Mouse (Mus musculus) heart, postnatal 25 days (tissue): ENCODE measurements around the gene Cmtr1. TPM values are rescaled to one million over a fixed set of nuclear protein-coding genes. Genes with fewer than 3 reads are reported as not detected.
A peak's percentile ranks its signal among the peaks of the same experiment; 100 is the strongest.
"Not testable (repeated sequence)": the region's sequence is repeated elsewhere in the genome, so short reads cannot be mapped to it uniquely, and the experiment has no call there.

Experiments
- DNase-seq: peaks from one replicate; pipeline ENCODE4 v3.0.0; 2022; ENCODE audit warnings: low spot score
- intact Hi-C: fragments of 180-260 bp; cut with DNase I; formaldehyde crosslinking; loops from one replicate; pipeline ENCODE4 v1.15.1; 2025
- total RNA-seq, 2 experiments: library from RNA; stranded (reverse); gene quantifications; 2 replicates each; pipeline ENCODE4 v1.2.3; 2021

Cmtr1 gene
- total RNA-seq, 2 experiments from 2014 or later = 51.5 to 59.5 TPM

DNA sequence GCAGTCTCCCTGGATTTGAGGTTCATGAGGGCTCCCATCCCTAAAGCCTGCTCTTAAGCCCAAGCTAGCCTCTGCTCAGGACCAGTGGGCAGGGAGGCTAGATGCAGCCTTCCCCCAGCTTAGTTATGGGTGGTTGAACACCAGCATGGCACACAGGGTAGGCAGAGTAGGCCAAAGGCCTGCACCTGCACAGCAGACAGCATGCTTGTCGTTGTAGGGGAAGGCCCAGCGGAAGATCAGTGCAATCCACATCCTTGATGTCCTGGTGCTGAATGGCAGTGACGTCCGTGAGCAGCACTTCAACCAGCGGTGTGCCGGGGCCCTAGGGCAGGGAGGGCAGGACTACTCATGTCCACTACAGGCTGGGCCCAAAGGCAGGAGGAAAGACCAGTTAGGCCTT is 38.0 kb downstream of the Cmtr1 start:
- intact Hi-C loops = no loop called here
- DNase-seq = no peak

DNA sequence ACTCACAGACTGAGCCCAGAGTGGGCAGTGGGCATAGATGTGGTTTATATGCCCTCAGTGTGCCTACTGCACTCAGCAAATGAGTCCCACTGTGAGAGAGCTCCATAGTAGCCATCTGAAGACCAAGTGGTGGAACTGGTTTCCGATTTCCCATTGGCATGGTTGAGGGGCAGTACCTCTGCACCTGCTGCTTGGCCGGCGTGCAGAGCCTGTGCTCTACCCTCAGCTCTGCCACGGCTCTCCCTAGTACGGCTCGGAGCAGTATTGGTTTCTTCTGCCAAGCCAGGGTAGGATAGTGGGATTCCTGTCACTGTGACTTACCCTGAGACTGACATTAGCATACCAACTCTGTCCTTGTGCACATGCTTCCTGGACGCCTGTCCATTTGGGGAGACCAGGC is 40.2 kb downstream of the Cmtr1 start:
- intact Hi-C loops = no loop called here
- DNase-seq = no peak

- intact Hi-C loops = no loop called here
- no peak for DNase-seq
Measured at GRCm38 (mm10) chr17:29702938-29703710, 42.7 kb downstream of the Cmtr1 start.

DNA sequence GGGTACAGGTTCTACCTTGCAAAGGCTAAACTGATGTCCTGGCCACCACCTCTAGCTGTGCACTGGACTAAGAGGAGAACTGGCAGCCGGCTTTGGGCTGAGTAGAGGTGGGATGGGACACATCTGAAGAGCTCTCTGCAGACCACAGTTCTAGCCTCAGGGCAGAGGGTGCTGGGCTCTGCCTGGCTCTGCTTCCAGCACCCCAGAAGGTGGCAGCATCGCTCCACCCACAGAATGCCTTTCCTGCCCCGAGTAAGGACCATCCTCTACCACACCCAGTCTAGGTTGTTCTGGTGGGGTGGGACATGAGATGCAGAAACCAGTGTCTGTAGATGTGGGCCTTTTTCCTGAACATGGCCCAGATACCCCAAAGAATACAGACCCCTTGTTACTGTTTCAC is 44.4 kb downstream of the Cmtr1 start:
- no peak for DNase-seq
- intact Hi-C loops = loop anchor here (2.0 to 5.0 kb wide), 2 partner anchors 73 to 178 kb away; no protein-coding TSS in a partner anchor

- no peak for DNase-seq
- intact Hi-C loops = loop anchor here (2.0 to 5.0 kb wide), 2 partner anchors 71 to 177 kb away; no protein-coding TSS in a partner anchor
Measured at GRCm38 (mm10) chr17:29705881-29706280, 45.5 kb downstream of the Cmtr1 start.

DNA sequence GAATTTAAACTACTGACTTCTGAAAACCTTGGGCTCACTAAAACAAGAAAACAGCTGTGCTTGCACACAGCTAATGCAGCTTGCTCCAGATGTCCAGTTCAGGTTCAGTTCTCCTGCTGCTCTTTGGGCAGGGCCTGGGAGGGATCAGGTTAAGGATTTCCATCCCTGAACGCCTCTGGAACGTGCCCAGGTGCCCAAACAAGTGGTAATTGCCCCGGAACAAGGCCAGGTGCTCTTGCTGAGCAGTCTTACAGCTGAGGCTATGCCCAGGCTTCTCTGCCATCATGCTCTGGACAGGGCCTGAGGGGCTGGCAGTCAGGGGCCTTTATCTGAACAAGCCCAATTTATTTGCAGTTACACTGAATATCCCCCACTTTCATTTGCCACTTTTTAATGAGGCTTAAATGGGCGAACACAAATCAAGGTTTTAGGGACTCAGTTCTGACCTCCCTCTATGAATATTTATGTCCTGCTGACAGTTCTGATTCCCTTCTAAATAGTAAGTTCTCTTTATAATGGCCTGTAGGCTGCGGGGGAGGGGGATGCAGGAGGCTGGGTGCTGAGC is 46.7 kb downstream of the Cmtr1 start:
- intact Hi-C loops = loop anchor here (5.0 kb wide), 1 partner anchor 70 kb away; no protein-coding TSS in a partner anchor

GRCm38 (mm10) chr17:29708783-29709182 is 48.4 kb downstream of the Cmtr1 start:
- no peak for DNase-seq
- intact Hi-C loops = loop anchor here (5.0 kb wide), 1 partner anchor 69 kb away; no protein-coding TSS in a partner anchor

More for the DNA sequence above, 46.7 kb downstream of the Cmtr1 start:
- DNase-seq = no peak

DNA sequence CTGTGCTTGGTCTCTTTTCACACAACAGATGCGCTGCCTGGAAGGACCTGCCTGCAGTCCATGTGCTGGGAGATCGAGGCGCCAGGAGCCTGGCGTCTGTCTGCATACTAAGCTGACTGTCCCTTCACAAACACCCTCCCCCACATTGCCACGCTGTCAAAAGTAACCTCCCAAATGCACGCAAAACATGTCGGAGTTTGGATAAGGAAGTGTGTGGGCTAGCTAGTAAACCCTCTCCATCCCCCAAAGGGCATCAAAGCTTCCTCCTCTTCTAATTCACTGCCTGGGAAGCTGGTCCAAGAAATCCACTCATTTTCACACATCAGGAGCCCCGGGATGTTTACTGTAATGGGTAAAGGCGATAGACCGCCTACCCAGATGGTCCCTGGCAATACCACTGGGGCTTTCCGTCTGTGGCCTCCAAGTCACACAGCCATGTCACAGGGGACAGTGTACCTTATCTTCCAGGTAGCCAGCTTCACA is 50.2 kb downstream of the Cmtr1 start:
- DNase-seq = no peak
- intact Hi-C loops = no loop called here

GRCm38 (mm10) chr17:29711076-29711744 is 50.8 kb downstream of the Cmtr1 start:
- intact Hi-C loops = no loop called here
- DNase-seq = no peak

- DNase-seq = no peak
- intact Hi-C loops = no loop called here
Measured at GRCm38 (mm10) chr17:29711745-29712431, 51.5 kb downstream of the Cmtr1 start.

DNA sequence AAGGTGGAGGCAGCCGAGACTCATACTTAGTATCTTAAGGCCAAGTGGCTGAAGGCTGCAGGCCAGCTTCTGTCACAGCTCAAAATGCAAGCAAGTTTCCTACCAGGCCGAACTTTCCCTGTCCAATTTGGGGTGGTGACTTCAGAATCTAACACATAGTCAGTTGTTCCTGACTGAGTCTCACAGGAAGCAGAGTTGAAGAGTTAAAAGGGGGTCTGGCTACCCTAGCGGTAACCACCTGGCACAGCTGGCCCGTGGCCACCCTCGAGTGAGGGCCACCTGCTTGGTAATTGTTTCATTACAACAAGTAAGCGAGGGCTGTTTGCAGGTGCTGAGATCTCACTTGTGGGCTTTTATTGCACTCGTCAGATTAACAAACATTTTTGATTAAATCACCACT is 52.2 kb downstream of the Cmtr1 start:
- no peak for DNase-seq
- intact Hi-C loops = no loop called here

DNA sequence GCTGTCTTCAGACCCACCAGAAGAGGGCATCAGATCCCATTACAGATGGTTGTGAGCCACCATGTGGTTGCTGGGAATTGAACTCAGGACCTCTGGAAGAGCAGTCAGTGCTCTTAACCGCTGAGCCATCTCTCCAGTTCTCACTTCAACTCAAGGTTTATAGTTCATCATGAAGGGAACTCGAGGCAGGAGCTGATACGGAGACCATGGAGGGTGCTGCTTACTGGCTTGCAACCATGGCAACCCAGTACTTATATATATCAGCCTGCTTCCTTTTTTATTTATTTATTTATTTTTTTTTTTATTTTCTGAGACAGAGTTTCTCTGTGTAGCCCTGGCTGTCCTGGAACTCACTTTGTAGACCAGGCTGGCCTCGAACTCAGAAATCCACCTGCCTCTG is 53.3 kb downstream of the Cmtr1 start:
- DNase-seq, intact Hi-C loops: not testable (repeated sequence)

GRCm38 (mm10) chr17:29716732-29717445 is 56.5 kb downstream of the Cmtr1 start, which contains the start of gene Ccdc167:
Ccdc167 (minus strand) TSS chr17:29717044.
- DNase-seq = peak; percentile 91
- intact Hi-C loops = no loop called here

DNA sequence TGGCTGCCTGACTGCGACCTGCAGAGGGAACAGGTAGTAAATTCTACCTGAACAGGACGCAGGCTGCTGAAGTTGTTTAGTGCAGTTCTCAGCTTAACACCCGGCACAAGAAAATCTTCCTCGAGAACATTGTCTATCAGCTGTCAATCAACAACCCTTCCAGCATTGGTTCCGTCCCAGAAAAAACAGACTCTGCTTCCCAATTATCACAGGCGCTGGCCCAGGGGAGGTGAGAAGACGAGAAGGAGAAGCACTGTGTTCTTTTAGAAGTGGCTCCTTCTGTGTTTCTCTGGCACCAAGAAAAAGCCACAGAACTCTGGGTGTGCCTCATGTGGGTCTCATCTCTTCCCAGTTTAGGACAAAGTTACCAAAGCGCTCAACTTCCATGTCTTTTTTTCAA is 58.3 kb downstream of the Cmtr1 start:
- no peak for DNase-seq
- intact Hi-C loops = loop anchor here (1.0 kb wide), 1 partner anchor 60 kb away; no protein-coding TSS in a partner anchor

- DNase-seq = no peak
- intact Hi-C loops = no loop called here
Measured at GRCm38 (mm10) chr17:29719628-29720575, 59.5 kb downstream of the Cmtr1 start.

DNA sequence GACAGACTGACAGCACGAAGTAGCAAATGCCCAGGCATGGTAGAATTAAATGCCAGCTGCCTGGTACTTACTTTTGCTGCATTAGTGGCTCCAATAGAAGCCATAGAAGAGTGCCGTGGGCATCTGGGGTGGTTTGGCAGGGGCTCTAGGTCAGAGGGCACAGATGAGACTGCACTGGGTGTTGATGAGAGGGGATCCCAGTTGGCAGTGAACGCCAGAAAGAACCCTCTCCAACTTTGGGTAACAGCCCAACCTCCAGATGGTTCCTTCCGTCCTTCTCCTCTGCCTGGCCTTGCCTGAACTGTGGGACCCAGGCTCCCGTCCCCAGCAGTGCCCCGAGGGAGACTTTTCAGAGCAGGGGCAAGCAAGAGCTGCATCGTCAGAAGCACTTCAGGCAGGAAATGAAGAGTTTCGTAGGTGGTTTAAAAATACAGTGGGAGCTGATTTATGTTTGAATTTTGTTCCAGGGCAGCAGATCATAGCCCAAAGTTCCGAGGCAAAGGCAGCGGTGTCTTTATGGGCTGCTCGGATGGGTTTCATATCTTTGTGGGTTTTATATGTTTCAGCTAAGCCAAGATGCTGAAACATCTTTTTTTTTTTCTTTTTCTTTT is 60.5 kb downstream of the Cmtr1 start:
- intact Hi-C loops = no loop called here
- no peak for DNase-seq

DNA sequence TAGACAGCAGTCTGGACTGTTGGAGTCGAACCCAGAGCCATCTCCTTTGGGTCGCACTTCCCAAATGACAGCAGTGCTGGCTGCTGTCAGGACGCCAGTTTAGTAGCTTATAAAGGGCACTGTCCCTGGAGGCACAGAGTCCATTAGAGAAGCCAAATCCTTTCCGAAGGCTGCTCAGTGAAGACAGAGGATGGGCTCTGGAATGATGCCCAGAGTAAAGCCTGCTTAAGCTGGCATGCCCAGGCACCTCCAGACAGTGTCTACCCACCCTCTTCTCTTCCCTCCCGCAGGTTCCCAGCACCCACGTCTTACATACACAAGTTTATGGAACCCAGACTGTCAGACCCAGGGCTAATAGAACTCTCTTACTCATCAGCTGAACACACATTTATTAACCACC is 64.2 kb downstream of the Cmtr1 start:
- DNase-seq = no peak
- intact Hi-C loops = no loop called here
